ENCODE assay signal across 9 mouse cellular contexts in genomic region chr19:18716374-18716773, GRCm38 (mm10). TPM values are rescaled to one million over a fixed set of nuclear protein-coding genes. Genes with fewer than 3 reads are reported as not detected.
DNase-seq lines count a peak whose midpoint lies in the region; ATAC-seq and TF ChIP-seq lines count a peak whose summit lies in the region.
"Had no signal": no experiment of that assay in that cellular context is flagged by ENCODE, and none has a peak within 500 bp of the region (broad histone marks: within the 10 kb centered on the region; RNA-seq: fewer than 3 reads in every experiment).

No protein-coding gene starts in this region.

- H3K36me3 ChIP-seq in kidney, adult 2 months (ENCODE audit: control insufficient read depth, insufficient read depth, low read length), result no peaks in the 10 kb centered on the region
- peaks cover 13% of the 10 kb centered on the region for H3K36me3 ChIP-seq in limb, embryonic 14.5 days (ENCODE audit: control insufficient read depth, insufficient read depth, low read length)

- TF ChIP-seq CTCF in kidney, adult 2 months (conservative IDR thresholded peaks at IDR 0.05; ENCODE audit: insufficient read depth, insufficient read length, low read depth, low read length), result peak; percentile 41; the same call in 1 of the 2 replicates

- DNase-seq in testis, postnatal 10 days (ENCODE audit: low spot score), result peak; percentile 81
- no peak for DNase-seq in testis, postnatal 14 days (ENCODE audit: low spot score)
- peak; percentile 39 for DNase-seq in adrenal gland, postnatal 25 days
- DNase-seq in kidney, adult 2 months, result peak; percentile 80
- DNase-seq in limb, embryonic 14.5 days (ENCODE audit: low spot score), result peak; percentile 83
- peak; percentile 46 for DNase-seq in retina, postnatal 7 days (ENCODE audit: low read depth, low spot score)

- 0 out of 2 replicates have a peak, but pooled peaks have one; percentile 31 for ATAC-seq in erythroblast, adult 5-6 weeks (replicated peaks; ENCODE audit: low FRiP score, poor library complexity, severe bottlenecking)
- no peak for ATAC-seq in limb, embryonic 14.5 days (ENCODE audit: low FRiP score, low read depth)
- ATAC-seq in megakaryocyte-erythroid progenitor cell, adult 5-6 weeks (replicated peaks; ENCODE audit: low FRiP score, low TSS enrichment, poor library complexity, severe bottlenecking), result no peak

- peaks cover 12% of the 10 kb centered on the region for H3K4me1 ChIP-seq in kidney, adult 2 months (ENCODE audit: control insufficient read depth, insufficient read depth, low read length)
- H3K4me1 ChIP-seq in limb, embryonic 14.5 days (ENCODE audit: control insufficient read depth, insufficient read depth, low read length), result peaks cover 15% of the 10 kb centered on the region

- no peaks in the 10 kb centered on the region for H3K27me3 ChIP-seq in kidney, adult 2 months (replicated peaks; ENCODE audit: control insufficient read depth, insufficient read depth, low read length)
- no peaks in the 10 kb centered on the region for H3K27me3 ChIP-seq in limb, embryonic 14.5 days (ENCODE audit: control insufficient read depth, insufficient read depth, low read length)
- H3K27me3 ChIP-seq: heart, embryonic 15.5 days had no signal

- H3K9ac ChIP-seq in limb, embryonic 14.5 days (ENCODE audit: low read depth, low read length, severe bottlenecking), result no peak overlapping the region
- H3K9ac ChIP-seq: heart, embryonic 15.5 days had no signal

- H3K9me3 ChIP-seq in limb, embryonic 14.5 days (ENCODE audit: control insufficient read depth, low read length), result no peaks in the 10 kb centered on the region
- H3K9me3 ChIP-seq: heart, embryonic 15.5 days had no signal

- H3K4me2 ChIP-seq in limb, embryonic 14.5 days (replicated peaks; ENCODE audit: low read depth, low read length, severe bottlenecking), result no peak overlapping the region
- H3K4me2 ChIP-seq: heart, embryonic 15.5 days had no signal

- H3K4me3 ChIP-seq in kidney, adult 2 months (ENCODE audit: insufficient read depth, low read depth, low read length), result no peak overlapping the region
- H3K4me3 ChIP-seq in limb, embryonic 14.5 days (replicated peaks; ENCODE audit: low read length), result no peak overlapping the region
- H3K4me3 ChIP-seq: heart, embryonic 15.5 days had no signal

- H3K27ac ChIP-seq in kidney, adult 2 months (ENCODE audit: insufficient read depth, low read depth, low read length), result no peak overlapping the region
- H3K27ac ChIP-seq in limb, embryonic 14.5 days (replicated peaks; ENCODE audit: low read depth, low read length), result no peak overlapping the region

- no peak for TF ChIP-seq POLR2A in kidney, adult 2 months (IDR thresholded peaks at IDR 0.05; ENCODE audit: low read depth, low read length)
- TF ChIP-seq POLR2A in limb, embryonic 14.5 days (IDR thresholded peaks at IDR 0.05; ENCODE audit: borderline replicate concordance, extremely low read depth, insufficient read depth, insufficient read length), result no peak

- WGBS in kidney, adult 2 months, result 13% methylated on average over 1 of the region's 1 CpGs
- 32% methylated on average over 1 of the region's 1 CpGs for WGBS in limb, embryonic 14.5 days

RNA-seq across cellular contexts. Expression of gene D030056L22Rik, which starts 3.4 kb away (rescaled TPM):
- 11.8 and 13.2 TPM in 2 replicates for total RNA-seq in adrenal gland, postnatal 25 days (2021)
- total RNA-seq in erythroblast, adult 5-6 weeks (2015; ENCODE audit: low replicate concordance), result 30.1 and 40.0 TPM in 2 replicates
- 17.3 and 21.9 TPM in 2 replicates for total RNA-seq in erythroblast, adult 5-6 weeks (2017; ENCODE audit: low replicate concordance)
- polyA plus RNA-seq in kidney, adult 2 months (2012; rRNA removed), result 6.2 and 6.5 TPM in 2 replicates
- polyA plus RNA-seq in limb, embryonic 14.5 days (2012; rRNA removed), result 24.8 and 28.9 TPM in 2 replicates
- 25.8 and 26.7 TPM in 2 replicates for polyA plus RNA-seq in limb, embryonic 14.5 days (2014; fragmentation: Nextera tagmentation; extraction: Ambion mirVana)
- total RNA-seq in megakaryocyte-erythroid progenitor cell, adult 5-6 weeks (2014; fragmentation: Nextera tagmentation), result 45.4 and 48.0 TPM in 2 replicates
- total RNA-seq in megakaryocyte-erythroid progenitor cell, adult 5-6 weeks (2017), result 32.3 and 35.8 TPM in 2 replicates

RNA-seq across cellular contexts. Expression of gene Trpm6, which starts 33.4 kb away (rescaled TPM):
- not detected in 2 replicates for total RNA-seq in adrenal gland, postnatal 25 days (2021)
- total RNA-seq in erythroblast, adult 5-6 weeks (2015; ENCODE audit: low replicate concordance), result not detected in 2 replicates
- total RNA-seq in erythroblast, adult 5-6 weeks (2017; ENCODE audit: low replicate concordance), result 0.68 TPM in 1 of 2 replicates, not detected in the other
- 1.9 TPM in 2 replicates for polyA plus RNA-seq in kidney, adult 2 months (2012; rRNA removed)
- 0.32 and 0.36 TPM in 2 replicates for polyA plus RNA-seq in limb, embryonic 14.5 days (2012; rRNA removed)
- 0.32 and 0.34 TPM in 2 replicates for polyA plus RNA-seq in limb, embryonic 14.5 days (2014; fragmentation: Nextera tagmentation; extraction: Ambion mirVana)
- not detected in 2 replicates for total RNA-seq in megakaryocyte-erythroid progenitor cell, adult 5-6 weeks (2014; fragmentation: Nextera tagmentation)
- total RNA-seq in megakaryocyte-erythroid progenitor cell, adult 5-6 weeks (2017), result not detected in 2 replicates

RNA-seq across cellular contexts. Expression of gene Carnmt1, which starts 45.8 kb away (rescaled TPM):
- 23.9 and 28.6 TPM in 2 replicates for total RNA-seq in adrenal gland, postnatal 25 days (2021)
- total RNA-seq in erythroblast, adult 5-6 weeks (2015; ENCODE audit: low replicate concordance), result 10.2 and 10.9 TPM in 2 replicates
- 9.3 and 11.7 TPM in 2 replicates for total RNA-seq in erythroblast, adult 5-6 weeks (2017; ENCODE audit: low replicate concordance)
- polyA plus RNA-seq in kidney, adult 2 months (2012; rRNA removed), result 5.9 and 6.3 TPM in 2 replicates
- 15.5 and 17.2 TPM in 2 replicates for polyA plus RNA-seq in limb, embryonic 14.5 days (2012; rRNA removed)
- polyA plus RNA-seq in limb, embryonic 14.5 days (2014; fragmentation: Nextera tagmentation; extraction: Ambion mirVana), result 39.7 and 46.5 TPM in 2 replicates
- 39.9 and 65.9 TPM in 2 replicates for total RNA-seq in megakaryocyte-erythroid progenitor cell, adult 5-6 weeks (2014; fragmentation: Nextera tagmentation)
- total RNA-seq in megakaryocyte-erythroid progenitor cell, adult 5-6 weeks (2017), result 57.4 and 65.4 TPM in 2 replicates
